Mouse (Mus musculus) erythroblast, embryonic 14.5 days (primary cell): ENCODE data around the gene Atp2c2. TPM values are rescaled to one million over a fixed set of nuclear protein-coding genes. Genes with fewer than 3 reads are reported as not detected.

Source experiments
- H3K27me3 ChIP-seq: 2 replicates; pipeline ENCODE4 v1.6.1; 2012; ENCODE audit warnings: inconsistent platforms; ENCODE audit not compliant: control insufficient read depth
- H3K36me3 ChIP-seq: 2 replicates; pipeline ENCODE4 v1.6.1; 2012; ENCODE audit warnings: mild to moderate bottlenecking, inconsistent platforms; ENCODE audit not compliant: control insufficient read depth
- H3K4me1 ChIP-seq: 2 replicates; pipeline ENCODE4 v1.6.1; 2012; ENCODE audit warnings: inconsistent platforms; ENCODE audit not compliant: control insufficient read depth
- H3K4me3 ChIP-seq: replicated peaks from 2 replicates; pipeline ENCODE3; 2012; ENCODE audit warnings: moderate library complexity, mild to moderate bottlenecking, inconsistent platforms
- H3K9me3 ChIP-seq: 2 replicates; pipeline ENCODE4 v1.6.1; 2012; ENCODE audit warnings: low read length, inconsistent platforms, mixed read lengths; ENCODE audit not compliant: control insufficient read depth
- GATA1 ChIP-seq: IDR thresholded peaks from 2 replicates; pipeline ENCODE4 v1.6.1; 2012; ENCODE audit warnings: low read length, inconsistent platforms, mixed read lengths
- TAL1 ChIP-seq: IDR thresholded peaks from 3 replicates; pipeline ENCODE4 v1.6.1; 2012; ENCODE audit warnings: low read length, inconsistent platforms, mixed read lengths
- polyA plus RNA-seq: library from polyadenylated mRNA; stranded (reverse); fragments of >175 nt; gene quantifications from 2 replicates; pipeline ENCODE4 v1.2.3, GENCODE M21; 2012

The Atp2c2 gene
- polyA plus RNA-seq, 1 experiment = not detected

GRCm38 (mm10) chr8:119784676-119785075 is 84.9 kb downstream of the Atp2c2 start:
- Histone ChIP-seq H3K36me3 (no peaks in the 10 kb centered on the region), H3K4me1 (peaks cover 7% of the 10 kb centered on the region), H3K9me3 (no peaks in the 10 kb centered on the region), H3K27me3 (no peaks in the 10 kb centered on the region), H3K4me3 (no peak overlapping the region)
- TF ChIP-seq TAL1 (no peak), GATA1 (no peak)

GRCm38 (mm10) chr8:119785764-119786405 is 86.1 kb downstream of the Atp2c2 start:
- no peak overlapping the region for H3K4me3 ChIP-seq
- H3K27me3 ChIP-seq = no peaks in the 10 kb centered on the region
- TF ChIP-seq TAL1 (no peak), GATA1 (no peak)
- H3K9me3 ChIP-seq = no peaks in the 10 kb centered on the region
- peaks cover 7% of the 10 kb centered on the region for H3K4me1 ChIP-seq
- H3K36me3 ChIP-seq = no peaks in the 10 kb centered on the region

- H3K4me3 ChIP-seq = no peak overlapping the region
- no peaks in the 10 kb centered on the region for H3K36me3 ChIP-seq
- no peaks in the 10 kb centered on the region for H3K27me3 ChIP-seq
- TF ChIP-seq GATA1 (no peak), TAL1 (no peak)
- H3K9me3 ChIP-seq = no peaks in the 10 kb centered on the region
- peaks cover 2% of the 10 kb centered on the region for H3K4me1 ChIP-seq
Observed at GRCm38 (mm10) chr8:119786871-119787270, 87.1 kb downstream of the Atp2c2 start.

- Histone ChIP-seq H3K9me3 (no peaks in the 10 kb centered on the region), H3K4me1 (peaks cover 2% of the 10 kb centered on the region), H3K27me3 (no peaks in the 10 kb centered on the region), H3K36me3 (no peaks in the 10 kb centered on the region), H3K4me3 (no peak overlapping the region)
- TF ChIP-seq TAL1 (no peak), GATA1 (no peak)
Observed at GRCm38 (mm10) chr8:119787341-119787740, 87.5 kb downstream of the Atp2c2 start.

- Histone ChIP-seq H3K9me3 (no peaks in the 10 kb centered on the region), H3K4me3 (no peak overlapping the region), H3K36me3 (no peaks in the 10 kb centered on the region), H3K4me1 (peaks cover 2% of the 10 kb centered on the region), H3K27me3 (no peaks in the 10 kb centered on the region)
- no peak for TF ChIP-seq GATA1
- no peak for TF ChIP-seq TAL1
Observed at GRCm38 (mm10) chr8:119788607-119789381, 89.0 kb downstream of the Atp2c2 start.

- H3K9me3 ChIP-seq = no peaks in the 10 kb centered on the region
- TF ChIP-seq GATA1 (no peak), TAL1 (no peak)
- no peaks in the 10 kb centered on the region for H3K36me3 ChIP-seq
- H3K27me3 ChIP-seq = no peaks in the 10 kb centered on the region
- no peak overlapping the region for H3K4me3 ChIP-seq
- H3K4me1 ChIP-seq = peaks cover 2% of the 10 kb centered on the region
Observed at GRCm38 (mm10) chr8:119789581-119789980, 89.8 kb downstream of the Atp2c2 start.

- no peaks in the 10 kb centered on the region for H3K9me3 ChIP-seq
- TF ChIP-seq GATA1 (no peak), TAL1 (no peak)
- no peaks in the 10 kb centered on the region; the same call in none of the 2 replicates for H3K4me1 ChIP-seq
- H3K36me3 ChIP-seq = no peaks in the 10 kb centered on the region
- H3K4me3 ChIP-seq = no peak overlapping the region
- no peaks in the 10 kb centered on the region for H3K27me3 ChIP-seq
Observed at GRCm38 (mm10) chr8:119791804-119792704, 92.2 kb downstream of the Atp2c2 start.

GRCm38 (mm10) chr8:119794689-119795088 is 94.9 kb downstream of the Atp2c2 start:
- no peak overlapping the region for H3K4me3 ChIP-seq
- no peaks in the 10 kb centered on the region for H3K9me3 ChIP-seq
- H3K27me3 ChIP-seq = no peaks in the 10 kb centered on the region
- peaks cover 5% of the 10 kb centered on the region for H3K4me1 ChIP-seq
- H3K36me3 ChIP-seq = no peaks in the 10 kb centered on the region
- TF ChIP-seq GATA1 (no peak), TAL1 (no peak)

- H3K27me3 ChIP-seq = no peaks in the 10 kb centered on the region
- TF ChIP-seq TAL1 = no peak
- TF ChIP-seq GATA1 = no peak
Observed at GRCm38 (mm10) chr8:119795651-119796050, 95.8 kb downstream of the Atp2c2 start.

More at GRCm38 (mm10) chr8:119795651-119796050, 95.8 kb downstream of the Atp2c2 start:
- Histone ChIP-seq H3K9me3 (no peaks in the 10 kb centered on the region), H3K36me3 (no peaks in the 10 kb centered on the region), H3K4me1 (peaks cover 5% of the 10 kb centered on the region), H3K4me3 (no peak overlapping the region)
